Mouse (Mus musculus) lung, adult 2 months (tissue): Measurements from ENCODE around the gene Bicdl1.

Experiments used
- CTCF ChIP-seq: fragments of 200-500 bp; IDR thresholded peaks from 2 replicates; pipeline ENCODE4 v1.5.1; 2011; ENCODE audit warnings: mild to moderate bottlenecking, low read length, control low read depth; ENCODE audit not compliant: insufficient read depth
- POLR2A ChIP-seq: fragments of 200-500 bp; IDR thresholded peaks from 2 replicates; pipeline ENCODE4 v1.6.1; 2011; ENCODE audit warnings: low read depth, mild to moderate bottlenecking, control low read depth, low read length, borderline replicate concordance; ENCODE audit errors: extremely low read depth

DNA sequence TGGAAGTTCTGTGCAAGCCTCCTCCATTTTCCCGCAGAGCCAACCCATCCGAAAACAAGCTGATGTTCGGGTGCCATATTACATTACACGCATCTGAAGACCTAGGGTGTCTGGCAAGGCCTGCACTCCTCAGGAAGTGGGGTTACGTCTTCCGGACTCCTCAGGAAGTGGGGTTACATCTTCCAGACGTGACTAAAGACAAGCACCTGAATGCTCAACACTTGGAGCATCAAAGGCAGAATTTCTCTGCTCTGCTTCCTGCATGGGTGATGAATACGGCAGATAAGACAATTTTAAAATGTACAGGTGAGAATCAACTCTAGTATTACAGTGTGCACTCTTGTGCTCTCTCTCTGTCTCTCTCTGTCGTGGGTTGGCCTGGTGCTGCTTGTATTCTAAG is 23.4 kb upstream of the Bicdl1 start:
- TF ChIP-seq POLR2A (no peak), CTCF (no peak)
